Mouse (Mus musculus): ENCODE results near the gene Hdac7. TPM values are rescaled to one million over a fixed set of nuclear protein-coding genes. Genes with fewer than 3 reads are reported as not detected.
"Not testable (repeated sequence)": the region's sequence is repeated elsewhere in the genome, so short reads cannot be mapped to it uniquely, and the experiment has no call there.

Gene Hdac7
- 10 to 100 TPM; 52.5 to 65.1 TPM for total RNA-seq (2021)
- 256 and 263 TPM in 2 replicates for polyA plus RNA-seq (2012; rRNA removed)
- long read RNA-seq, full-length matches to known transcripts, result 1 of 72 reads
- long read RNA-seq, partial matches to known transcripts, result 30 of 72 reads
- long read RNA-seq, other reads (novel, unspliced or antisense), result 41 of 72 reads

DNA sequence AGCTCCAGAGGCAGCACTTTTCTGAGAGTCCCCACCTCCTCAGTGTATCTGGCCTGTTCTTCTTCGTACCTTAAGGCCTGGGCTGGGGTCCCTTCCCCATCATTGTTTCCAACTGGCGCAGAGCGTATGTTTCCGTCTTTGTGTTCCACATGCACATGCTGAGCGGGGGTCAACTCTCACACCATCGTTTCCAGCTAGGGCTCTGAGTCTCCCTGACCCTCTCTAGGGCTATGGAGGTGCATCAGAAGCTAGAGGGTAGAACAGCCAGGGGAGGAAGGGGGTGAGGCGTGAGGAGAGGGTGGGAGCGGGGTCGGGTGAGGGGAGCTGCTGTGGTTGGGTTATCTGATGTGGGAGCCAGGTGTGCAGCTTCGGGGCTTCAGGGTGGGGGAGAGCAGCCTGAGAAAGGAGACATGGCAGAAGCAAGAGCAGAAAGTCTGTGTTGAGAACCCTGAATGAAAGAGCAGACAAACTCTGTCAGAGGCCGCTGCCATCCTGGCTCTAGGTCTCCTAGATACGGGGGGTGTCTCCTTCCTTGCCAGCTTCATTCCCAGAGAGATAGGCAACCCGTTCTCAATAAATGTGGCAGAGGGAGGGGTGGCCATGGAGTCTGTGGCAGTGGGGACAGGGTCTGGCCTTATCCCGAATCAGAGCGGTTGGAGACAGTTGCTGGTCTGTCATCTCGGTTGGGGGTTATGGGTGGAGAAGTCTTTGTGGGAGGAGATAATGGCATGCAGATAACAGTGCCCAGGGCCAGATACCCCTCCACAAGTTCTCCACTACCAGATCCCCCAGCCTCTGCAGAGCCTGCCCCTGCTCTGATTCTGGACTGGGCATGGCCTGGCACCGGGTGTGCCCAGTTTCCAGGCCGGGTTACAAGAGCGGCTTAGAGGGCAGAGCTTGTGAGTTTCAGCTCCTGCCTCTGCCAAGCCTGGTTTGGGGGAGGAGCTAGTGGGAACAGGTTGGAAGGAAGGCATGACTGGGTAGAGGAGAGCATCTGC is at the start of gene Hdac7:
TSS of gene Hdac7 (minus strand) at position 466 of the 998 bp plus-strand sequence.
- peak; percentile 24 for DNase-seq

DNA sequence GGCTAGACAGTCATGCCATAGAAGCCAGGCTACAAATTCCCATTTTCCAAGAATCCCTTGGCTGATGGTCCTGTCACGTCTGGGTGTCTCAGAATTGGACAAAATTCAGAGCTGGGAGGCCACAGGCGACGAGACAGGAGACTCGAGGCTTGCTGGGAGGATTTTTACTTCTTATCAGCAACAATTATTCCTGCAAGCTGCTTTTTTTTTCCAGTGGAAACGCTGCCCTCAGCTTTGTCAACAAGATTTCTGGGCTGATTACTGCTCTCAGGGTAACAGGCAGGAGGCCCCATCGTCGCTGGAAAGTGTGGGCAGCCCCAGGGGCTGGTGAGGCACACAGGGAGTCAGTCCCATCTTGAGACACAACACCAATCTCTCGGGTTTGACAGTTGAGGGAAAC is 48.2 kb upstream of the Hdac7 start:
- no peak for DNase-seq

DNA sequence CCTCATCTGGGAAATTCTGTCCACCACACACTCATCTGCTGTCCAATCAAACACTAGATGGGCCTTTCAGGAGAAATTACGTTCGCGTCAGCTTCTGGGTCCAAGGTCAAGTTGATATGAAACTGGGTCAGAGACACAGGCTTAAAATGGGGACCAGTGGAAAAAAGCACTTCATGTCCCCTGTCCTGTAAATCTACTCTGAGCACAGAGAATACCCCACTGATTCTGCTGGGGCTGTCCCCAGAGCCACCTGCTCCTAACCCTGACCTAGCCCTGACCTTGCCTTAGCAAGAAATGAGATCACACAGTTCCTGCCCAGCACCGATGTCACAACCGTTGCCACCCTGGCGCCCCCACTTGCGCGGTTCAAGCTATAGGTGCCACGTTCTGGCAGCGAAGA is 46.1 kb upstream of the Hdac7 start:
- peak; percentile 45 for DNase-seq

DNA sequence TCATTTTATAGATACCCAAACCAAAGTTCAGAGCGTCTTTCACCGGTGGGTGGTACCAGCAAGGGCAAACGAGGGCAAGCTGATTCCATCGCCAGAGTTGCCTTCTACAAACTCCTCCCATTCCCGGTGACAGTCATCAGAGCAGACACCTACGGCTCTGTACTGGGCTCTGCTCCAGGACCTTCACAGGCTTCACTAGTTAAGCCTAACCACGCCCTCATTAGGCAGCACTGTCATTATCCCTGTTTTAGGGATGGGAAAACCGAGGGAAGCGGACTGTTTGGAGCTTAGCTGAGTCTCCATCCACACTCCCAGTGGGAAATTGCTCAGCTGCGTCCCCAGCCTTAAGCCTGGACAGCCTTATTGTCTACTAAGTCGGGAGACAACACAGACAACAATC is 45.7 kb upstream of the Hdac7 start:
- peak; percentile 58 for DNase-seq

DNA sequence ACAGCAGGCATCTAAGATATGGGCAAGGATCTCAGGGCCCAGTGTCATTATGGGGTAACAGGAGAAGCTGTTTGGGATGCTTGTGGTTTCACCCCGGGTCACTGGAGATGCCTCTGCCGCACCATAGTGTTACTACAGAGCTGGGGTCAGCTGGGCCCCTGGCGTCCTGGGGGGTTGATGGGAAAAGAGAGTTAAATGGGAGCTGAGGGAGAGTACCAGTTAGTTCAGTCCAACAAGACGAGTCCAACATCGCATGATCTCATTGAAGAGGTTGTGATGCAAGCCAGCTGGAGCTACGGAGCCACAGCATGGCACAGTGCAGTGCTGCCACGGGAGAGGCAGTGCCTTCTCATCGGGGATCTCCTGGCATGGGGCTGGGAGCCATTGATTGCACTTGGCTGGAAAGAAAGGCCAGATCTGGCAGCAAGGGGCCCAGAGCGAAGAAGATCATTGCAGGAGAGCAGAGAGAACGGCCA is 43.3 kb upstream of the Hdac7 start:
- DNase-seq, result no peak

DNA sequence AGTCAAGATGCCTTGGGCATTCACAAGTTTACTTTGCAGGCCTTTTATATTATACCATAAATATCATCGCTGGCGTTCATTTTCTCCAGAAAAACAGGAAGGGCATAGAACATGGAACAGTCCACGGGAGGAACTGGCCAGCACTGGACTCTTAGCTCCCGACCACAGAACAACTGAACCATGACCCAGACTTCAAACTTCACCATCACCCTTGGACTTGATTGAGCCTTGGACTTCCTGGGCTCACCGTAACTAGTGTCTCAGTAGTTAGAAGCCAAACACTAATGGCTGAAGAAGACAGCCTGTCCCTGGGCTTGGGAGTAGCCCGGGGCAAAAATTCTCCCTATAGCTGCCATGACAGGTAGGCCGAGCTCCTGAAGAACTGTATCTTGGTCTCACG is 37.1 kb upstream of the Hdac7 start:
- no peak for DNase-seq

DNA sequence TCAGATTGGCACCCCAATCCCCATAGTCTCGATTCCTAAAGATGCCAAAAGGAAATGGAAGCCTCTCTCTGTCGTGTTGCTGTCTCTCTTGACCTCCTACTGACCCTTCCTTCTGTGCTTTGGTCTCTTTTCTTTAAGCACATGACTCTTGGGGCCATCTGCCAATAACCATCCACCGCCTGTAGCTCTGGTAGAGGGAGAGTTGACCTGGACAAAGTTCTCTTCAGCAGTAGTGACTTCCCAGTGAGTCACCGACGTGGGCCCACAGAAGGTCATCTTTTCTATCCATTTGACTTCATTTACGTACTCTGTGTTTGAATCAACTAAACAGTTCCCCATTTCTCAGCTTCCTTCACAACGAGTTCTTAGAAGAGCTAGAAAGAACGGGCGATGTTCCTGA is 36.1 kb upstream of the Hdac7 start:
- peak; percentile 24 for DNase-seq

DNA sequence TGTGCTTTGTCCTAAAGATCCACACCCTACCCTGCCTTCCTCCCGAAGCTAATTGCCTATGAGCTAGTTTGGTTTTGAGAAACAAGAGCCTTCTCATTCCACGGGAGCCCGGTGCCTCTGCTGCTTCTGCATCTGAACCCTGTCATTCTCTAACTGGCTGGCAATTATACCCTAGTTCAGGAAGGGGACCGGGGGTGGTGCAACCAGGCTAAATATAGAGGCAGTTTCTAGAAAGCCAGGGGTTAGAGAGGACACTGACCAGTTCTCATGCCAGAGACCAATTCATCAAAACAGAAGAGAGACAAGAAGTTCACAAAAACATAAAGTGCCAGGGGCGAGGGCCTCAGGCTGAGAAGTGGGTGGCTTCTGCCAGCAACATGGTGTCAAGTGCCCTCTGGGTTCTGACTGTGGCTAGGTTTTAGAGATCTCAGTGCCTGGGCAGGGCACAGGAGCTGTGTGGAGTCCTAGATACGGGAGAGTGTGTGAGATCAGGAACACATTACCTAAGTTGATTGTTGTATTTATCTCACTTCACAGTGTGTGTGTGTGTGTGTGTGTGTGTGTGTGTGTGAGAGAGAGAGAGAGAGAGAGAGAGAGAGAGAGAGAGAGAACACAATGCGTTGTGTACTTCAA is 34.5 kb upstream of the Hdac7 start:
- DNase-seq, result no peak

DNA sequence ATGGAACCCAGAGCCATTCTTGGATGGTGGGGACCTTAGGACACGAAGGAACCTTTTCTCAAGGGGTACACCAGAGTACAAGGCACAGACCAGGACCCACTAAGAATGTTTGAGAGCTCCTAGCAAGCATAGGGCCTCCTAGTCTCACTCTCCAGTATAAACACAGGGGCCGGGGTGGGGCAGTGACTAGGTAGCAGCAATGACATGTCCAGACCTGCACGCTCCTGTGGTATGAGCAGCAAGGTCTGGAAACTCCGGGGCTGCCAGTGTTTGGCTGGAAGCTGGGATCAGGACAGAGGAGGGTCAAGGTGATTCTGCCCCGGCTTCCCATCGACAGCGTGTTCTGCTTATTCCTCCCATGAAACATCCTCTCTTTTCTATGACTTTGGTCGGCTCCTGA is 31.5 kb upstream of the Hdac7 start:
- no peak for DNase-seq

DNA sequence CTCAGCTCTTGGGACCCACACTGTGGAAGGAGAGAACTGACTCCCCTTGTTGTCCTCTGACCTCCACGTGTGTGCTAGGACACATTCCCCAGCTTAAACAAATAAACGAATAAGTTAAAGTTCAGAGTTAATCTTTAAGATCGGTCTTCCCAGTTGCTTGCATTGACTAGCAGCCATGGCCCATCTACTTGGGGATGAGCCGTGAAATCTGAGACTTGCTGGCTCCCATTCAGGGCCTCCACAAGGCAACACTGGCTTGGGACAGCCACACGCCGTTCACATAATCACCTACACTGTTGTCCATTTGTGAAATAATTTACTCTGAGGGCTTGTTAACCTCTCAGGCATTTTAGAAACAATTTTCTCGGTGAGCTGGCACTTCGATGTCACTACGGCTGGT is 29.4 kb upstream of the Hdac7 start:
- DNase-seq, result no peak

DNA sequence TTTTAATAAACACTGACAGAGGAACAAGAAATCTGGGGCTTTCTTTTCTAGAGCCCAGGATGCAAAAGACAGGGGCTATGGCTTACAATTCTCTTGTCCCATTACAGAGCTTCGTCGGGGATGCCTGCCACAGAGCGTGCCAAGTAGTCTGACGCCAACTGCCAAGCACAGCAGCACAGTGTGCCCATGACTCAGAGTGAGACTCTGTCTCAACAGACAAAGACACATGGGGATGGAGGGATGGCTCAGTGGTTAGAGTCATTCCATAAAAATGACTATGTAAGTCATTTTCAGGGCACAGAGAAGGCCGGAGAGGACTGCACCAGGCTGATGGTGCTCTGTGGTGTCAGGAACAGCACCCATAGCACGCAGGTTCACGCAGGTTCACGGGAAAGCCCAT is 27.9 kb upstream of the Hdac7 start:
- DNase-seq, result peak; percentile 57

DNA sequence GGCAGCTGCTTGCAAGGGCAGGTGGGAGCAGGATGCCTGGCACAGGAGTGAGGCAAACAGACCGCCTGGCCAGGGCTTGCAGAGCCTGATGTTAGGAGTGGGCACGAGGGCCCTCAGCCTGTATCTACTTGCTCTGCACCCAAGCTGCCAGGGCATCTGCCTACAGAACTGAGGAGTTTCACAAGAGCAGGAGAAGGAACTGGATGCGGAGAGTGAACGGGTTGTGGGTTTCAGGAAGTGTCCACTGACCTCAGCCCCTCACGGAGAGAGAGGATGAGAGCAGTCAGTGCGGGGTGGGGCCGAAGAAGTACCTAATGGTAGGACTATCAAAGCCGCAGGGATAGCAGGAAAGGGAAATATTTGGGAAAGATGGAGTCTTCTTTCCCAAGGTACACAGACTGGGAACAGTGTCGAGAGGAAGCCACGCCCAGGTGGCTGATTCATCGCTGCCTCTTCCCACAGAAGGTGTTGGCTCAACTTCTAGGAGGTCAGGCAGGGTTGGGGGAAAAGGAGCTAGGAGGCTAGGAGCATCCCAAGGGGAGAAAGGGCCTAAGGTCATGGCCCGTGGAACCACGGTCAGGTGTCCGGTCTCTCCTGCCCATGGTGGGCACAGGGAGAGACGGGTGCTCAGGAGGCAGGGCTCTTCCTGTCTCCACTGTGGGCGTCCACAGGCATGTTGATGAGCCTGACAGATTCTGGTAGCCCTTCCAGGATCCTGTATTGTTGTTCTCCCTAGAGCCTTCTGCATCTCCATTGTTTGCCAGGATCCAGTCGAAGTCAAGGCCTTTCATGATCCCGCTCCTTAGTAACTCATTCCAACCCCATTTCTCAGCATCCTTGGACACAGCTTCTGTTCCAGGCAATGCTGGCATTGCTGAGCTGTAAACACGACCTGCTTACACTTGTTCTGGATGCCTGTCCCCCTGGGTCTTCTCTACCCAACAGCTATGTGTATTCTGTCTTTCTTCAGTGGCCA is 27.0 kb upstream of the Hdac7 start:
- peak; percentile 47 for DNase-seq

DNA sequence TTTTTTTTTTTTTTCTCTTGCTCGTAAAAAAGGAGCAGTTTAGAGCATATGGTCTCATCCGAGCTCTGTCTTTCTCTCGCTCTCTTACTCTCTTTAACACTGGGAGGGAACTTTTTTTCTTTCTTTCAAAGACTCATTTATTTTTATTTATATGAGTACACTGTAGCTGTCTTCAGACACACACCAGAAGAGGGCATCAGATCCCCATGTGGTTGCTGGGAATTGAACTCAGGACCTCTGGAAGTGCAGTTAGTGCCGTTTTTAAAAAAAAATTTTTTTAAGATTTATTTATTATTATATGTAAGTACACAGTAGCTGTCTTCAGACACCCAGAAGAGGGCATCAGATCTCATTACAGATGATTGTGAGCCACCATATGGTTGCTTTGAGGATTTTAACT is 25.8 kb upstream of the Hdac7 start:
- DNase-seq, result not testable (repeated sequence)

DNA sequence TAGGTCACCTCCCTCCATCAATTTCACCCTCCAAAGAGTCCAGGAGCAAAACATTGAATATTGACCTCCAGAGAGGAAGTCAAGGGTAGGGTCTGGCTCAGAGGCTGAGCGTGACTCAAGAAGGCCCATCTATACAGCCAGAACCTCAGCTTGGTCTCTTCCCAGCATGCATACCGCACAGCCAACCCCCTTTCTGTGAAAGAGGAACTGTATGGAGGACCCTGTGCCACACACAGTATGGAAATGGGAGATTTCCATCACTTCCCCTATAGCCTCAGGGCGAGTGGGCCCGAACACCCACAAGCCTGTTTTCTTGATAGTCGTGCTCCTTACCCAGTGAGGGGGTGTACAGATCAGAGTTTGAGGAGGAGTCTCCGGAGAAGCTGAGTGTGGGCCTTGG is 24.7 kb upstream of the Hdac7 start:
- DNase-seq, result no peak

DNA sequence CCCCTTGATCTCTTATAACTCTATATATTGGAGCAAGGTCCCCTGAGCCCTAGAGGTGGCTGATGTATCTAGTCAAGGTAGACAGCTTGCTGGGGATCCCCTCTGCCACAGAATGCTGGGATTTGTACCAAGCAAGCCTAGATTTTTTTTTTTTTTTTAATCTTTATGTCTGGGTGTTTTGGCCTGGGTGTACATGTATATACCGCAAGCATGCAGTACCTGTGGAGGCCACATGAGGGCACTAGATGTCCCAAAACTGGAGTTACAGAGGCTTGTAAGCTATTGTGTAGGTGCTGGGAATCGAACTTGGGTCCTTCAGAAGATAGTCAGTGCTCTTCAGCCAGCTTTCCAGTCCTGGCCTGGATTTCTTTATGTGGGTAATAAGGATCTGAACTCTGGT is 21.7 kb upstream of the Hdac7 start:
- DNase-seq, result no peak

DNA sequence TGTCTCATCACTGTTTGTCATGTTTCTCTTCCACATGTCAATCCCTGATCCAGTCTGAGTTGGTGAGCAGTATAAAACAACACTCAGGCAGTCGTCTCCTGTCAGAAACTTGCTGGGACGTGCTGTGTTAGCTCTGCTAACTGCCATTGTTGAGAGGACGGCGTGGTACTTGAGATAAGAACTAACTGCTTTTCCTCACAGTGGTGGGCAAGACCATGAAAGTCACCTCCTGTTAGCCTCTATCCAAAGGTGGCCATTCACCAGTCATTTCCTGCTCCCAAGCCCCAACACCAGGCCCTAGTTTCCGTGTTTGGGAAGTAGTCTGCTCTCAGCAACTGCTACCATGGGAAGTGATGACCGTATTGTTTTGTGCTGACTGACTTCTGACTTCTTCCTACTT is 20.9 kb upstream of the Hdac7 start:
- DNase-seq, result no peak

DNA sequence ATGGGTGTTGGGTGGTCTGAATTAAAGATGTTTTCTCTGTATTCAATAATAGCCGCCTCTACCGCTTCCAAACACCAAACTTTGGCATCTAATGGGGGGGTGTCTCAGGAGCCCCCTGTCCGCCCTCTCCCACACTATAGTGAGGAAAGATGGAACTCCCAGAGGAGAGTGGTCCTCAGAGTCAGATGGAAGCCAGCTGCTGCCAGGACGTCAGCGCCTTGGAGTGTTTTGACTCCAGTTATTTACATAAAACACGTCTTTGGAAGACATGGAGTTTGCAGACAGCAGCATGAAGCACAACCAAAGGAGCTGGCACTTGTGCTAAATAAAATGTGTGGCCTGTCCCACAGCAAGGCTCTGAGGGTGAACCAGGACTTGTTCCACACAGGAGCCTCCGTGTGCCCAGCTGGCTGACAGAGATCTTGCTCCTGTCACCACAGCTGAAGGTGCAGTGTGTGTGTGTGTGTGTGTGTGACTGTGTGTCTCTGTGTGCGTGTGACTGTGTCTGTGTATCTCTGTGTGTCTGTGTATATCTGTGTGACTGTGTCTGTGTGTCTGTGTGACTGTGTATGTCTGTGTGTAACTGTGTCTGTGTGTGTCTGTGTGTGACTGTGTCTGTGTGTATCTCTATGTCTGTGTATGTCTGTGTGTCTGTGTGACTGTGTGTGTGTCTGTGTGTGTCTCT is 20.2 kb upstream of the Hdac7 start:
- DNase-seq, result no peak

DNA sequence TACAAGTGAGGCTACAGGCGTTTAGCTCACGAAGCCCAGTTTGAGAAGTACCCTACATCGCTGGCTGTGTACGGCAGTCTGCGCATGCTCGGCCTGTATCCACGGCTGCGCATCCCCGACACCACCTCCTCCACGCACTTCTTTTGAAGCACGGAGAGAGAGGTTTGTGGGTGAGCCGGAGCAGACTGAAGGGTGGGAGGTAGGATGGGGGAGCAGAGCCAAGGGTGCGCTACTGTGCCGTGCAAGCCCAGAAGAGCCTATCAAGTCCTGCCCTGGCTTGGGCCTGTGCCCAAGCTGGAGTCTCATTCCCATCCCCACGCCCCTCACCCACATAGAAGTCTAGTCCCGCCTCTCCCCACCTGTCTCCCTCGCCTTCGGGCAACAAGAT is 19.2 kb upstream of the Hdac7 start:
- DNase-seq, result no peak

DNA sequence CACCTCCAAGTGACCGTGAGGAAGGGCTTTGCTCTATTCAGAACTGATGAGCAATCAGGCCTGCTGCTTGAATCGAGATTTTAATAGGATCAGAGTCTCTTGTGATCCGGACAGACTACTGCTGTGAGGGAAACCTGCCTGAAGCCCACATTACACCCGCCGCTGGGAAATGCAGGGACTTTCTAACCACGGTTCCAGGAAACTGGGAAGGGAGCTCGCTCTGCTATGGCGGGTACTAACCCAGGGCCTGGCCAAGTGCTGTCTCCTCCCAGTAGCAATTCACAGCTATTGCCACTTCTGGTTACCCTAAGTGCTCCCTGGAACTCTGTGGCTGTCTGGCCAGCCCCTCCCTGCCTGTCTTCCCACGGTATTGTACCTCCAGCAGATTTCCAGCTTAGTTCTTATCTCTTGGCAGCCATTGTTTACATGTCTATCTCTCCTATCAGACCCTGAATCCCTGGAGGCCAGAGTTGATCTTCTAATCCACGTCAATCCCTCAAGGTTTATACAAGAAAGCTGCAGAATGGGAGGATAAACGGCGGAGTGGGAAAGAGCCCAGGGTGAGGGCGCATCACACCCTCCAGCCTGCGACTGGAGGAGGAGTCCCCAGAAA is 18.7 kb upstream of the Hdac7 start:
- no peak for DNase-seq

DNA sequence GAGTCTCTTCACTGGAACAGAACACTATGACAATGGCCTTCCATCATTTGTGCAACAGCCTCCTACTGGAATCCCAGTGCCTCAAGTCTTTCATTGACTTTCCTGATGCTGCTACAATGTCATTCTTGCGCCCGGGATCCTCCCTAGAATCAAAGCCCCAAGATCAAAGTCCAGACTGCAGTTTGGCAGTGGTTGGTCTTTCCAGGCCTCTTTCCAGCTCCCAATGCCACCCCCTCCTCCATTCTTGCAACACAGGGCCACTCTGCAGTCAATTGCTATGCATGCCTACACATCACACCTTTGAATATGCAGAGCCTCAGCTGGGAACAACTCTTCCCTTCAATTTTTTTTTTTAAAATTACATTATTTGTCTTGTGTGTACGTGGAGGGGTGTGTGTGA is 16.1 kb upstream of the Hdac7 start:
- no peak for DNase-seq

DNA sequence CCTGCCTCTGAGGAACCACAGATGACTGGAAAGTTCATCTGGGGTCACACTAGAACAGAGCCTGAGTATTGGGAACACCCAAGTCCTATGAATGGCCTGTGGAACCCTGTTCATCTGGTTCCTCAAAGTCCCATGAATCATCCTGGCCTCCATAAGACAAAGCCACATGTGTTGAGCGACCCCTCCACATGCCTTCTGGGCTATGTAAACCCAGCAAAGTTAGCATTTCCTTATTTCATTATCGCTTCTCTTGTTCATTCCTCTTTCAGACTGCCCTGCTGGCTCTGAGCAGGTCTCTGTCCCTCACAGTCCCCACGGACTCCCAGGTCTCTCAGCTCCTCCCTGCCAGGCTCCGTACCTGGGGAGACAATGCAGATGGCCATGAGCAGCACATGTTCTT is 14.1 kb upstream of the Hdac7 start:
- no peak for DNase-seq

Measured in adrenal gland, adult 2 months (tissue).